Mouse (Mus musculus): ENCODE data around the gene Gm364.

Gm364 gene

DNA sequence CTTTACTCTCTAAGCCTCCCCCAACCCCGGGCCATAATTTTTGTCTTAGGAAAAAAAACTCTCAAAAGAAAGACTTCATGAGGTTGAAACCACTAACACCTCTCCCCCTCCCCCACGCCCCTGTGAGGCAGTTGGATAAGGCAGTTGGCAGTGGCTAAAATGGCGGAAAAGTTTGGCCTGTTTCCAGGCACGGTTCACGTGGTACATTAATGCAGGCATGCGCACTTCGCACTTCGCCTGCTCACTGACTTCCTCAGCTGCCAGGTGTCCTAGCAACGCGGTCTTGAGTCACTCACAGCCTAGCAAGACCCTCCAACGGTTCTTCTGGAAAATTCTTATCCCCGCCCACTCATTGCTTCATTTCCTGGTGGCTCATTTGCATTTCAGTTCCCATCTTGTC lies at the start of gene Gm364:
Gene Gm364 (plus strand): TSS at position 386 of the 400 bp plus-strand sequence.
- no peak for DNase-seq (ENCODE audit: low spot score)

DNA sequence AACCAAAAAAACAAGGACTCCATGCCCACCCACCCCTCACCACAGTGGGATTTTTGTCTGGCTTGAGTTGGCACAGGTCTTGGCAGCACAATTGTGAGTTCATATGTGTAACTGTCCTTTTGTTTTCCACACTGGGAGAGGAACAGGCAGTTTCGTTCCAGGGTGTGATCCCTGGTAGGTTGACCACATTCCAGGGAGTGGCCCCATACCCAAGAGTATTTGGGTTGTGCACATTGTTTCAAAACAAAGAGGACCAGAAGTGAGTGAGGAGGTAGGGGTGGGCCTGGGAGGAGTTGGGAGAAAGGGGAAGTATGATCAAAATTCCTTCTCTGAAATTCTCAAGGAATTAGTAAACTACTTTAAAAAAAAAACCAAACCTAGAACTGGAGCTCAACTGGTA lies 49.6 kb upstream of the Gm364 start:
- DNase-seq (ENCODE audit: low spot score): no peak

DNA sequence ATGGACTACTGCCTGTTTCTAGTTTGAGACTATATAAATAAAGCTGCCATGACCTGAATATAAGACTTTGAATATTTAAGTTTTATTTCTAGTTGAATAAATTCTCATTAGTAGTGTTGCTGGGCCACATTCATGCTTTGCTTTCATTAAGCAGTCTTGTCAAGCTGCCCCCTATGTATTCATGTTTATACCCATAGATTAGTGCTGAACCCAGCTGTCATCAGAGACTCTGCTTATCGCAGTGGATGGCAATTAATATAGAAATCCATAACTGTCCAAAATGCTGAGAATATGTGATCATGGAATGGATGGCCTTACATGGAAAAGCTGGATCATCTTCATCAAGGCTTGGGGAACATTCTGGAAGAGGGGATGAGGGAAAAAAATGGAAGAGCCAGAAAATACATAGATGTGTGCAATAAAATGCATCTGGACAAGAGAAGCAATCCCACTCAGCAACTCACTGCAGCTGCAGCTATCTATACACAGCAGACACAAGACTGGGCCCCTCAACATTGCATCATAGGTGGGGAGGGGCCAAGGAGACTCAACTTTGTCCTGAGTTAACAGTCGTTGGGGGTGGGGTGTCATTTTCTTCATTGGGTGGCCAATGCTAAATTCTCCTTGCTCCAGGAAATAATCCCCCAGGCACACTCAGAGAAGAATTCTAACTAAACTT lies 43.9 kb upstream of the Gm364 start:
- no peak for DNase-seq (ENCODE audit: low spot score)

DNA sequence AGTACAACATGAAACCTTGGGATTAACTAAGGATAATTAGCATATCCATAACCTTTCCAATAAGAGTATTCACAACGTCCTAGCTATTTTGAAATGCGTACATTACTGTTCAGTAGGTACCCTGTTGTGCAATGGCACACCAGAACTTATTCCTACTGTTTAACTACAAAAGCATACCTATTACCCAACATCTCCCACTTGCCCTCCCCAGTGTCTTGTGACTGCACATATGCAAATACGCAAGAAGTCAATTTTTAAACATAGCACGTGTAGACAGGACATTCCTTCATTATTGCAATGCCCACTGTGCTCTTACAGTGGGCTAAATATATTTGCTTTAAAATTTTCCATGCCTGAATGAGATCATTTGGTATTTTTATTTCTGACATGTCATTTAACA lies 36.0 kb upstream of the Gm364 start:
- DNase-seq (ENCODE audit: low spot score): no peak

DNA sequence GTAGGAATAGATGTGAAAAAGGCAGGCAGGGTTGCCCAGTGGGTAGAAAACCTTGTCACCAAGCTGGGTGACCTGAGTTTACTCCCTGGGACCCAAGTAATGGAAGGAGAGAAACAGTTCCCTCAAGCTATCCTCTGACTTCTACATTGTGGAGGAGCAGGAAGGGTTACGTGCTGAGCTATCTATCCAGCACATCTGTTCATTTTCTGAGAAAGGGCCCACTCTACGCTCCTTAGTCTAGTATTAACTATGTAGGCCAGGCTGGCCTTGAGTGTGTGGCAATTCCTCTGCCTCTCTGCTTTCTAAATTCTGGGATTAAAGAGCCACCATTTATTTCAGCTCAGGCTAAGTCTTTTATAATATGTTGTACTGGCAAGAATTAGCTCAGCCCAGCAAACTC lies 35.4 kb upstream of the Gm364 start:
- no peak for DNase-seq (ENCODE audit: low spot score)

DNA sequence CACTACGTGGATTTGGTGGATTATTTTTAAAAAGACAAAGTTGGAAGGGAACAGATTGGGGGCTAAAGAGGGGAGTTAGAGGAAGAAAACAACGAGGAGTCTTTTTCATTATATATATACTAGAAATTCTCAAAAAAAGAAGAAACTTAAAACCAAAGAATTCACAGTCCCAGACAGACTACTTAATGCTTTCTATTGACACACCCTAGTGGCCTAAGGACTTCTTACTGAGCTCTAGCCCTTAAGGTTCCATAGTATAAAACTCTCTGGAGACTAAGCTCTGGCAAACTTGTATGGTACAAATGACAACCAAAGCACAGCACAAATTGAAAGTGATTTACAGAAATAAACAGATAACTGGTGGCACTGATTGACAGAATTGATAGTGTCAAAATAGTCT lies 34.9 kb upstream of the Gm364 start:
- no peak for DNase-seq (ENCODE audit: low spot score)

DNA sequence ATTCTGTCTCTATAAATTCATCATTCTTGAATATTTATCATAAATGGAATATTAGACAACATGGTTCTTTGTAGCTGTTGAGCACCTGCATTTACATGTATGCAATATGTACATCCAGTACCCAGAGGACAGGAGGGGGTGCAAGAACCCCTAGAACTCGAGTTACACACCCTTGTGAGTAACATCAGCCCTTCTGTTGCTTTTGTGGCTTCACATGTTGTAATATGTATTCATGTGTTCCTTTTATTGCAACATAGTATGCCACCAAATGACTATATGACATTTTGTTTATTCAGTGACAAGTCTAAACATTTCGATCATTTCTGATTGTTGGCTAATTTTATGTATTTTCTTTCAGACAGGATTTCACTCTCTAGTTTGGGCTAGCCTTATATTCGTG lies 31.9 kb upstream of the Gm364 start:
- DNase-seq (ENCODE audit: low spot score): no peak

DNA sequence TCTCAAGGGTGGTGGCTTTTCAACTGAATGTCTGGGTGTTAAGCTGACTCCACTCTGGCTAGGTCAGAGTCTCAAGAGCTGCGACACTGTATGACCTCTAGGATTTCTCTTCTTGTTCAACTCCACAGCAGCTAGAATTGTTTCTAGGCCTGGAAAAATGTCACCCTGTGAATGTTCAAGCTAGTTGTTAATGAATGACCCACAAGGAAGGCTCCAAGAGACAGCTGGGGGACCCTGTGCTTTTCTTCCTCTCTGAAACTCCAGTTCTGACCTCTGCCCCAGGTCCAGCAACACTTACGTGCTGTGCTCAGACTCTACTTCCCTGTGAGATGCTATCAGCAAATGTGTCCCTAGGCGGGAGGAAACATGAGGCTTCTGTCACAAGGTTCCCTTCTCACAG lies 30.4 kb upstream of the Gm364 start:
- DNase-seq (ENCODE audit: low spot score): no peak

DNA sequence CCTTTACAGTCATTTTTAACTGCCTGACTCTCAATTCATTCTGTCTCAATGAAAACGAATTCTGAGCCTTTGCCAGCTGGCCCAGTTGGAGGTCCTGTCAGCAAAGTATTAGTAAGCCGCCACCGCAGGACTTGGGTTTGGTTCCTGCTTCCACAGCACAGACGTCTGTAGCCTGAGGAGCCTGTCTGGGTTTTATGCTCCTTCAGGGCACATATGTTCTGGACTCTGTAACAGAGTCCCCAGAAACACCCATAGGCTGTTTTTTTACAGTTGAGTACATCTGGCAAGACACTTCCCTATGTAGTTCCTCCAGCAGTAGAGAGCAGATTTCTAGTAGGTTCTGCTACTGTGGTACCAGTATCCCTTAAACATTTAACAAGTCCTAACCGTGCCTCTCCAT lies 28.0 kb upstream of the Gm364 start:
- no peak for DNase-seq (ENCODE audit: low spot score)

DNA sequence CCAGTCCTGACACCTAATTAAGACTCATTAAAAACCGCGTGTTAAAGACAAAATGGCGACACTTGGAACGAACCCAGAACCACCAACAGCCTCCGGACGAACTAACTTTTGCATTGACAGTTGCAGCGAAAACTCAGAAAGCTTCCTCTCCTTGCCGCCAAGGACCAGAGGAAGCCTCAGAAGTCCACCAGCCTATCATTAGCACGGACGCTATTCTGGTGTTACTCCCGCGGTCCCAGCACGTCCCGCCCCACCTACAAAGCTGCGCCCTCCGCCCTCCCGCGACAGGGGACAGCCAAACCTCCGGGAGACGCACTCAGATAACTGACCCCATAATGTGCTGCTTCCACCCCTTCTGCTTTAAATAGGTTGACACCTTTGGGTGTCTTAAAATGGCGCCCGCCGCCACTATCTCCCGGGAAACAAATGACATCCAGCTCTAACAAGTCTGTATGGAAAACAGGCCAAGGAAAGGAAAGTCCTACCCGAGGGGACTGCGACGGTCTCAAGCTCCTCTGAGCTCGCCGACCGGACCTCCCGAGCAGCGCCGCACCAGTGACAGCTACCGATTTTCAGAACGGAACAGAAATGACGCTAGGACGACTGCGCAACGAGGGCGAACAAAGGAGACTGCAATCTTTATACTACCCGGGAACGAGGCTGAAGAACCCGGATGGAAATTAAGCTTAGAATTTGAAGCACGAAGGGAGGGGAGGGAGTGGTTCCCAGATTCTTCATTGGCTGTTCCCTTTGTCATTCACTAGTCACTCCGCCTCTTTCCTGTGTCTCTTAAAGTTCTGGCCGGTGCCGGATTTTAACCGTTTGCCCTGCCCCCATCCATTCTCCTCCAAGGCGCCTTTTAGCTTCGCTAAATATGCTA lies 16.3 kb upstream of the Gm364 start, which contains the start of gene Rbmx:
Gene Rbmx (minus strand): TSS at position 670 of the 880 bp plus-strand sequence.
- DNase-seq (ENCODE audit: low spot score): peak; percentile 74

DNA sequence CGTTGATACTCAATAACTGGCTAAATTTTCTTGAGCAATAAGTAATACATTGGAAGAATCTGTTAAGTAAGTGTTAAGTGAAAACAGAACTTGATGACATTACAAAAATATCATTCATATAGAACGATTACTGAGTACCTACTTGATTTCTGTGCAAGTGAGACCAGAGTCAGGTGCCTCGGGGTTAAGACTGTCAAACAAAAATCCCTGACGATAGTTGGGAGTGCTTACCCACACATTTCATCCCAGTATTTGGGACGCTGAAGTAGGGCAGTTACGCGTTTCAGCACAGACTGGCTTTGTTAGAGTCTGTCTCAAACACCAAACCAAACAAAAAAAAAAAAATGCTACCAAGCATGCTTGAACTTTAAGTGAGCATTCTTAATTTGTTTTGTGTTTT lies 15.5 kb upstream of the Gm364 start:
- DNase-seq (ENCODE audit: low spot score): no peak

DNA sequence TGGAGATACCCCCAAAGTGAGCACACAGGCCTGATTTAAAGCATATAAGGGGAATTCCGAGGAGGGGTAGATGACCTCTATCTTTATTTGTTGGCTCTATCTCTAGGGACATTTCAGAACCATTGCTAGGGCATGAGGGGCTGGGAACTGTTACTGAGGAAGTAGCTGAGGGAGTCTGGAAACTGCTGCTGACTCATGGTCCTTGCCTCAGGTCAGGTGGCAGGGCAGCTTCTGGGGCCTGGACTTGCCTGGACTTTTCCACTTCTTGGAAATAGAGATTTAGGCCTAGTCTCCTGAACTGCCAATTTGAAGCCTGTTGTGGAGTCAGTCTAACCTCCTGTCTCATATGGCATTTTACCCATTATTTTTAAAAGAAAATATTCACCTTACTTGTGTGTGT lies 7.6 kb upstream of the Gm364 start:
- no peak for DNase-seq (ENCODE audit: low spot score)

DNA sequence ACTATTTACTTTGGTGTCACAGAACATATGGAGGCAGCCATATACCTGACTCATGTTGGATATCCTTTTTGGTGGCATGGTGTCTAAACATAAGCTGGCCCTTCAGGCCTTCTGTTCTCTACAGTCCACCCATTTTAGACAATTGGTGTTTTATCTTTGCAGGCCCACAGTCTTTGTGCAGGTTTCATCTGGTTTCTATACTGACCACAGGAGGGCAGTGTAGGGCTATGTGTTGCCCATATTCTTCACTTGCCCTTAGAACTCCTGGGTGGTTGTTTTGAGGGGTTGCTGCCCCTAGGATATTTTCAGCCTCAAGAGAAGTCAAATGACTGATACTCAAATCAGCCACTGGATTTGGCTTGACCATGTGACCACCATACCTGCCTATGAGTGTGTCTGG lies 5.3 kb upstream of the Gm364 start:
- no peak for DNase-seq (ENCODE audit: low spot score)

DNA sequence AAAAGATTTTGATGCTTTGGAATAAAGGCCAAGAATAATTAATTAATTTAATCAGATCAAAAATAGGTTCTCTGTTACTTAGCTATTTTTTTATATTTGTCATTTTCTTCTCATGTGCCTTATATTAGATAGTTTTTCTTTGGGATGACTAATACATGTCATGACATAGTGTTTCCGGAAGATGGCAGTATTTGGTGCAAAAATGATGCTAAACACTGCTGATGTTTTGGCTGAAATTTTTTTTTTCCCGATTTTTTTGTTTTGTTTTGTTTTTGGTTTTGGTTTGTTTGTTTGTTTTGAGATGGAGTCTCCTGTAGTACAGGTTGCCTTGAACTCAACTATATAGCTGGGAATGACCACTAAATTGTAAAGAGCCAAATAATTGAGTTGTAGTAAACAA lies 22.7 kb downstream of the Gm364 start:
- DNase-seq (ENCODE audit: low spot score): no peak

DNA sequence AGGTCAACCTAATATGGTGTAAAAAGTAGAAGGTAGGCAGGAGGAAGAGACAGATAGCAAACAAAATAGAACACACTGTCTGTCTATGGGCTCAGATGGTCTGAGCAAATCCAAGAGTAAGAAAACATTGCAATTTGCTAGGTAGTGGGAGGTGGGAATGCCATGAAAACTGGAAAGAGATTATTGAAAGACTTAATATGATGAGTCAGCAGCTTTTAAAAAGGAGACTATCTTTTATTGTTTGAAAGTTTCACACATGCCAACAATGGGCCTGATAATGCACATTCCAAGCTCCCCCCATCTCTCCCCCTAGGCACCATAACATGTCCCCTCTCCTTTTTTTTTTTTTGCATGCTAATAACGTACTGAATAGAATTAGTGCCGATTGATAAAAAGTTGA lies 24.9 kb downstream of the Gm364 start:
- DNase-seq (ENCODE audit: low spot score): no peak

DNA sequence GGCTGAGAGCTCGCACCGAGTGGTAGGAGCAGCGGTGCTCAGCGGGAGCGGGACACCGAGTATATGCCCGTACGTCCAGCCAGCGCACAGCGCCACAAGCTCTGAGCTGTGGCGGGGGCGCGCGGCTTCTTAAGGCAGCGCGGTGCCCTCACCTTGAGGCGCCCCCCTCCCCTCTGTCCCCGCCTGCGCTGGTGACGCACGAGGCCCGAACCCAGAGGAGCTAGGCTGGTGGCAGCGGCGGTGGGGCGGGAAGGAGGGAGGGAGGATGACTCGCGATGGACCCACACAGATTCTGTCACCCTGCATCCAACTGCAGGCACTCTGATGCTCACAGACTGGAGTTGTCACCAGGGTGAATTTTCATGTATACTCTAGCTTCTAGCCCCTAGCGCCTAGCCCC lies 94.7 kb downstream of the Gm364 start, which contains the start of gene Gpr101:
Gene Gpr101 (minus strand): TSS at position 124 of the 400 bp plus-strand sequence.
- DNase-seq (ENCODE audit: low spot score): no peak

DNA sequence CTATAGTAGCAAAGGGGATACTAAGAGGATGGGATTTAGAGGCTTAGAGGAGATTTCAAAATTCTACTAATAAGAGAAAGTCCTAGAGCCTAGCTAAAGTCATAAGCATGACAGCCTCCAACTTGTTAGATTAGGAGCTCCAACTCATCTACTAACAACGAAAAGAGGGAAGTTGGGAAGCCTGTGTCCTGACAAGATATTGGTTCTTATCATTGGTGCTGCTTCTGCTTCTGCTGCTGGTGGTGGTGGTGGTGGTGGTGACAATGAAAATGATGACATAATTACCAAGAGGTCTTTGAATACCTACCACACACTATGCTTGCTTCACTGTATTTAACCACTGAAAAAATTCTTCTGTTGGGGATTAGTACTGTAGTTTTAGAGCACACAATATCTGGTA lies 97.3 kb downstream of the Gm364 start:
- DNase-seq (ENCODE audit: low spot score): no peak

DNA sequence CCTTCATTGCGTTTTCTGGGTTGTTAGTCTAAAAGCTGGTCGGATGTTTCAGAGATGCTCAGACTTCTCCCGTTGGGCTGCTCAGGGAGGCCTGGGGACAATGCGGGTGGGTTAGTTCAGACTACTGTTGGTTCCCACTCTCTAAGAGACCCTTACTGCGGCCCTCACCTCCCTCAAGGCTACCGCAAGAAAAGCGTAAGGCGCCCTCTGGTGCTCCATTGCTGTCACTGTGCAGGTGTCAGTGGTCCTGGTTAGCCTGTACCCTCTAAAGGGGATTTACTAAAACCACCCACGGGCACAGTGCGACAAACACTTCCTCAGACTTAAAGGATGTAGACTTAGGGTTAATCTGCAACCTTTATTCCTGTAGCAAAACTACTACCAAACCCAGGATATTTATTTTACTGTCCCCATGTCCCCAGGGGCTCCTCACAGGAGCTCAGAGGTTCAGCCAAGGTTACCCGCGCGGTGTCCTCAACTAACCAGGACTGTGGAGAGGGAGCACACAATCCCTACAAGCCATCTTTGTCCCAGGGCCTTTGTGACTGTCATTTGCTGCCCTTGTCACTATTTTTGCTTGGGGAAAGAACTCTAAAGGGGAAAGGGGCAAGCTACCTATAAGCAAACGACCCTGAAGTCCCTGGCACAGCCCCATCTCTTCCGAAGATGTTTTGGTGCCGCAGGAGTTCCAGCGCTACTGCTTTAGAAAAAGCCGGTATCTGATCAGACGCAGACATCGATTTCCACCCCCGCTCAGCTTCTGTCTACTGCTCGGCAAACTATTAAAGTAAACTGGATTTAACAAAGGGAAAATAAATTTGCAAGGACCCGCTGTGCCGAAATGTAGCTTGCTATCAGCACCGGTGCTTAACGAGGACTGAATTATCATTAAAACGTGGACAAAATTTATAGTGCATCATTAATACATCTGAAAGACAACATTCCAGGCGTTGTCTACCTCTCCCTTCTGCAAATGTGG lies 112.5 kb downstream of the Gm364 start:
- DNase-seq (ENCODE audit: low spot score): no peak
